Mouse (Mus musculus): ENCODE results near the gene Tpst1. TPM values are rescaled to one million over a fixed set of nuclear protein-coding genes. Genes with fewer than 3 reads are reported as not detected.

Tpst1 gene
- polyA plus RNA-seq, 1 experiment: 22.3 TPM

- TF ChIP-seq CEBPB (IDR thresholded peaks at IDR 0.05; ENCODE audit: low read depth) (no peak), MAX (IDR thresholded peaks at IDR 0.05) (no peak), MYOG (IDR thresholded peaks at IDR 0.05; ENCODE audit: control insufficient read depth, extremely low read depth, insufficient read length) (no peak), FOSL1 (IDR thresholded peaks at IDR 0.05; ENCODE audit: insufficient read depth, low read length, poor library complexity, severe bottlenecking) (no peak), CTCF (IDR thresholded peaks at IDR 0.05; ENCODE audit: control insufficient read depth, insufficient read depth, insufficient read length) (no peak), USF1 (IDR thresholded peaks at IDR 0.05; ENCODE audit: low read depth) (no peak), MYOD1 (IDR thresholded peaks at IDR 0.05; ENCODE audit: control insufficient read depth, insufficient read length, low read depth) (no peak)
- Histone ChIP-seq H3K79me2 (ENCODE audit: control insufficient read depth, insufficient read depth) (no peaks in the 10 kb centered on the region), H3K79me3 (ENCODE audit: low read depth) (no peaks in the 10 kb centered on the region), H3K36me3 (ENCODE audit: control insufficient read depth, insufficient read depth) (peaks cover 29% of the 10 kb centered on the region), H3K27me3 (ENCODE audit: control insufficient read depth, insufficient read depth, insufficient read length) (no peaks in the 10 kb centered on the region), H3ac (ENCODE audit: control insufficient read depth, insufficient read length, low read depth) (no peak overlapping the region), H3K4me3 (ENCODE audit: insufficient read depth, poor library complexity, severe bottlenecking) (no peak overlapping the region)
Measured at GRCm38 (mm10) chr5:130056303-130056702, 16.8 kb upstream of the Tpst1 start.

DNA sequence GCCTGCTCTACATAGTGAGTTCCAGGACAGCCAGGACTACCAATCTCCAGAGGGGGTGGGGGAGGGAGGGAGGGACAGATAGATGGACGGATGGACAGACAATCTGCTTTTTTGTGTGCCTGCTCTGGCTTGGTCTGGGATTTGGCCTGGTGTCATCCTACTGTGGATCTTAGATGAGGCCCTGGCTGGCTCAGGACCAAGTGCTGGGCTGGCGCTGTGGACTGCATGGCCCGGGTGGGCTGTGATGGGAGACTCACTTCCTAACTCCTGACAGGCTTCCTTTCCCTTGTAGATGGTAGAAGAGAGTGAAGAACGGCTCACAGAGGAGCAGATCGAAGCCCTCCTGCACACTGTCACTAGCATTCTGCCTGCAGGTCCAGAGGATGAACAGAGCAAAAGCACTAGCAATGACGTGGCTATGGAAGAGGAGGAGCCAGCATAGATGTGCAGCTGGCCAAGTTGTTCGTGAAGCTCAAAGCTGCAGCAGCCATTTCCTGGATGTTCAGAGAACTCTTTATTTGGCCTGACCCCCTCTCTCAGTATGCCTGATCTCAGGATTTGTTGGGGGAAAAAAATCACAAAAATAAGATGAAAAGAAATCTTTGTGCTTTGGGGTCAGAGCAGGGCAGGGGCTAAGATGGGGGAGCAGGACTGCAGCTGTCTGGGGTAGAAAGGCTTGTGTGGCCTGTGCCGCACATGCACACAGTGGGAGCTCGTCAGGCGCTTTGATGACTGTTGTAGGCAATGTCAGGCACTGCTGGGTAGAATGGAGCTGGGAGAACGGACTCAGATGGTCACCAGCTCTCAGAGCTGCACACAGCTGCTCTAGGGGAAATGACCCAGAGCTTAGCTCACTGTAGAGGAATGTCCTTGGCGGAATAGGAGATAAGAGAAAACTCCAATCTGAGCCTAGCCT lies 13.5 kb upstream of the Tpst1 start:
- Histone ChIP-seq H3K4me3 (ENCODE audit: insufficient read depth, poor library complexity, severe bottlenecking) (no peak overlapping the region), H3ac (ENCODE audit: control insufficient read depth, insufficient read length, low read depth) (no peak overlapping the region), H3K79me2 (ENCODE audit: control insufficient read depth, insufficient read depth) (no peaks in the 10 kb centered on the region), H3K36me3 (ENCODE audit: control insufficient read depth, insufficient read depth) (peaks cover 11% of the 10 kb centered on the region), H3K79me3 (ENCODE audit: low read depth) (no peaks in the 10 kb centered on the region), H3K27me3 (ENCODE audit: control insufficient read depth, insufficient read depth, insufficient read length) (no peaks in the 10 kb centered on the region)
- no peak for TF ChIP-seq MYOD1 (IDR thresholded peaks at IDR 0.05; ENCODE audit: control insufficient read depth, insufficient read length, low read depth)
- TF ChIP-seq CTCF (IDR thresholded peaks at IDR 0.05; ENCODE audit: control insufficient read depth, insufficient read depth, insufficient read length): no peak
- TF ChIP-seq FOSL1 (IDR thresholded peaks at IDR 0.05; ENCODE audit: insufficient read depth, low read length, poor library complexity, severe bottlenecking): no peak
- TF ChIP-seq CEBPB (IDR thresholded peaks at IDR 0.05; ENCODE audit: low read depth): no peak
- TF ChIP-seq MAX (IDR thresholded peaks at IDR 0.05): no peak
- TF ChIP-seq USF1 (IDR thresholded peaks at IDR 0.05; ENCODE audit: low read depth): no peak

DNA sequence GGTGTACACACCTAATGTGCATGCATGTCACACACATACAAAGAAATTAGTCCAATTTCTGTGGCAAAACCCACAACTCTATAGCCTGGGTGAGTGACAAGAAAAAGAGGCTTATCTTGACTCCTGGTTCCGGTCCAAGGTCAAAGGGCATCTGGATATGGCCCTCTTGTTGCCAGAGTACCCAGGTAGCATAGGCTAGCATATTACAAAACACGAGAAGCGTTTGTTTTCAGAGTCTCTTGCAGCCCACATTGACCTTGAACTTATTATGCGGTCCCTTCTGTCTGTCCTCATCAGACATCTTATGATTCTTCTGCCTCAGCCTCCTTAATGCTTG lies 12.8 kb upstream of the Tpst1 start:
- H3ac ChIP-seq (ENCODE audit: control insufficient read depth, insufficient read length, low read depth): no peak overlapping the region
- H3K79me2 ChIP-seq (ENCODE audit: control insufficient read depth, insufficient read depth): no peaks in the 10 kb centered on the region
- no peaks in the 10 kb centered on the region for H3K79me3 ChIP-seq (ENCODE audit: low read depth)
- no peak overlapping the region for H3K4me3 ChIP-seq (ENCODE audit: insufficient read depth, poor library complexity, severe bottlenecking)
- no peaks in the 10 kb centered on the region for H3K27me3 ChIP-seq (ENCODE audit: control insufficient read depth, insufficient read depth, insufficient read length)
- no peak for TF ChIP-seq CTCF (IDR thresholded peaks at IDR 0.05; ENCODE audit: control insufficient read depth, insufficient read depth, insufficient read length)
- TF ChIP-seq USF1 (IDR thresholded peaks at IDR 0.05; ENCODE audit: low read depth): no peak
- no peak for TF ChIP-seq FOSL1 (IDR thresholded peaks at IDR 0.05; ENCODE audit: insufficient read depth, low read length, poor library complexity, severe bottlenecking)
- no peak for TF ChIP-seq MYOD1 (IDR thresholded peaks at IDR 0.05; ENCODE audit: control insufficient read depth, insufficient read length, low read depth)
- TF ChIP-seq CEBPB (IDR thresholded peaks at IDR 0.05; ENCODE audit: low read depth): no peak
- TF ChIP-seq MYOG (IDR thresholded peaks at IDR 0.05; ENCODE audit: control insufficient read depth, extremely low read depth, insufficient read length): no peak
- no peak for TF ChIP-seq MAX (IDR thresholded peaks at IDR 0.05)
- H3K36me3 ChIP-seq (ENCODE audit: control insufficient read depth, insufficient read depth): peaks cover 11% of the 10 kb centered on the region

- H3K79me2 ChIP-seq (ENCODE audit: control insufficient read depth, insufficient read depth): no peaks in the 10 kb centered on the region
- no peaks in the 10 kb centered on the region for H3K27me3 ChIP-seq (ENCODE audit: control insufficient read depth, insufficient read depth, insufficient read length)
- H3K36me3 ChIP-seq (ENCODE audit: control insufficient read depth, insufficient read depth): peaks cover 11% of the 10 kb centered on the region
- no peak for TF ChIP-seq FOSL1 (IDR thresholded peaks at IDR 0.05; ENCODE audit: insufficient read depth, low read length, poor library complexity, severe bottlenecking)
- no peak for TF ChIP-seq CEBPB (IDR thresholded peaks at IDR 0.05; ENCODE audit: low read depth)
- TF ChIP-seq CTCF (IDR thresholded peaks at IDR 0.05; ENCODE audit: control insufficient read depth, insufficient read depth, insufficient read length): no peak
- TF ChIP-seq MYOG (IDR thresholded peaks at IDR 0.05; ENCODE audit: control insufficient read depth, extremely low read depth, insufficient read length): no peak
- no peak for TF ChIP-seq USF1 (IDR thresholded peaks at IDR 0.05; ENCODE audit: low read depth)
- TF ChIP-seq MAX (IDR thresholded peaks at IDR 0.05): no peak
- TF ChIP-seq MYOD1 (IDR thresholded peaks at IDR 0.05; ENCODE audit: control insufficient read depth, insufficient read length, low read depth): no peak
- H3K79me3 ChIP-seq (ENCODE audit: low read depth): no peaks in the 10 kb centered on the region
- H3K4me3 ChIP-seq (ENCODE audit: insufficient read depth, poor library complexity, severe bottlenecking): no peak overlapping the region
- H3ac ChIP-seq (ENCODE audit: control insufficient read depth, insufficient read length, low read depth): no peak overlapping the region
Measured at GRCm38 (mm10) chr5:130062096-130062495, 11.0 kb upstream of the Tpst1 start.

- H3ac ChIP-seq (ENCODE audit: control insufficient read depth, insufficient read length, low read depth): no peak overlapping the region
- H3K4me3 ChIP-seq (ENCODE audit: insufficient read depth, poor library complexity, severe bottlenecking): no peak overlapping the region
- peaks cover under 1% of the 10 kb centered on the region for H3K36me3 ChIP-seq (ENCODE audit: control insufficient read depth, insufficient read depth)
- TF ChIP-seq FOSL1 (IDR thresholded peaks at IDR 0.05; ENCODE audit: insufficient read depth, low read length, poor library complexity, severe bottlenecking) (no peak), MYOD1 (IDR thresholded peaks at IDR 0.05; ENCODE audit: control insufficient read depth, insufficient read length, low read depth) (no peak), MAX (IDR thresholded peaks at IDR 0.05) (no peak), CEBPB (IDR thresholded peaks at IDR 0.05; ENCODE audit: low read depth) (no peak), CTCF (IDR thresholded peaks at IDR 0.05; ENCODE audit: control insufficient read depth, insufficient read depth, insufficient read length) (no peak), USF1 (IDR thresholded peaks at IDR 0.05; ENCODE audit: low read depth) (no peak), MYOG (IDR thresholded peaks at IDR 0.05; ENCODE audit: control insufficient read depth, extremely low read depth, insufficient read length) (no peak)
- no peaks in the 10 kb centered on the region for H3K79me2 ChIP-seq (ENCODE audit: control insufficient read depth, insufficient read depth)
- H3K79me3 ChIP-seq (ENCODE audit: low read depth): no peaks in the 10 kb centered on the region
- no peaks in the 10 kb centered on the region for H3K27me3 ChIP-seq (ENCODE audit: control insufficient read depth, insufficient read depth, insufficient read length)
Measured at GRCm38 (mm10) chr5:130063760-130064159, 9.4 kb upstream of the Tpst1 start.
